Mouse (Mus musculus) cerebellum, adult 2 months (tissue): ENCODE measurements around the gene Pigt.

Experiments used
- CTCF ChIP-seq: fragments of 200-500 bp; IDR thresholded peaks from 2 replicates; pipeline ENCODE4 v1.5.1; 2011; ENCODE audit warnings: low read depth, mild to moderate bottlenecking, control low read depth, low read length, moderate library complexity, borderline replicate concordance; ENCODE audit not compliant: insufficient read depth
- POLR2A ChIP-seq: fragments of 200-500 bp; IDR thresholded peaks from 2 replicates; pipeline ENCODE4 v1.6.1; 2011; ENCODE audit warnings: low read length, control low read depth, borderline replicate concordance; ENCODE audit not compliant: insufficient read depth

- no peak for TF ChIP-seq CTCF
- no peak for TF ChIP-seq POLR2A
Measured at GRCm38 (mm10) chr2:164549963-164550894, 52.9 kb downstream of the Pigt start.
